Mouse (Mus musculus): ENCODE data around the gene Zfp84.

Gene Zfp84

GRCm38 (mm10) chr7:29768090-29768900, at the start of gene Zfp84:
Gene Zfp84, plus strand, starts transcription at chr7:29768552.
- peak; percentile 91 for DNase-seq (ENCODE audit: extremely low spot score, low read depth, low spot score)

- DNase-seq (ENCODE audit: extremely low spot score, low read depth, low spot score) = peak; percentile 1
These were observed 42.8 kb upstream of the Zfp84 start for GRCm38 (mm10) chr7:29725461-29726142.

GRCm38 (mm10) chr7:29726860-29727259, 41.5 kb upstream of the Zfp84 start, which contains the start of gene Catsperg2:
Gene Catsperg2, minus strand, starts transcription at chr7:29727032.
- peak; percentile 2 for DNase-seq (ENCODE audit: extremely low spot score, low read depth, low spot score)

- DNase-seq (ENCODE audit: extremely low spot score, low read depth, low spot score) = no peak
These were observed 40.3 kb upstream of the Zfp84 start for GRCm38 (mm10) chr7:29728055-29728454.

- no peak for DNase-seq (ENCODE audit: extremely low spot score, low read depth, low spot score)
These were observed 26.1 kb upstream of the Zfp84 start for GRCm38 (mm10) chr7:29742258-29742657.

- DNase-seq (ENCODE audit: extremely low spot score, low read depth, low spot score) = no peak
These were observed 7.9 kb upstream of the Zfp84 start for GRCm38 (mm10) chr7:29760476-29760875.

- DNase-seq (ENCODE audit: extremely low spot score, low read depth, low spot score) = no peak
These were observed 3.6 kb upstream of the Zfp84 start for GRCm38 (mm10) chr7:29764702-29765101.

- DNase-seq (ENCODE audit: extremely low spot score, low read depth, low spot score) = peak; percentile 63
These were observed 1.2 kb upstream of the Zfp84 start for GRCm38 (mm10) chr7:29767058-29767686.

- no peak for DNase-seq (ENCODE audit: extremely low spot score, low read depth, low spot score)
These were observed 628 bp downstream of the Zfp84 start for GRCm38 (mm10) chr7:29768980-29769379.

GRCm38 (mm10) chr7:29773503-29773902, 5.2 kb downstream of the Zfp84 start:
- DNase-seq (ENCODE audit: extremely low spot score, low read depth, low spot score) = no peak

GRCm38 (mm10) chr7:29774371-29774770, 6.0 kb downstream of the Zfp84 start:
- DNase-seq (ENCODE audit: extremely low spot score, low read depth, low spot score) = no peak

- DNase-seq (ENCODE audit: extremely low spot score, low read depth, low spot score) = no peak
These were observed 8.2 kb downstream of the Zfp84 start for GRCm38 (mm10) chr7:29776568-29776967.

- DNase-seq (ENCODE audit: extremely low spot score, low read depth, low spot score) = no peak
These were observed 9.0 kb downstream of the Zfp84 start for GRCm38 (mm10) chr7:29777372-29777771.

GRCm38 (mm10) chr7:29783871-29784551, 15.7 kb downstream of the Zfp84 start, which contains the start of gene Zfp30:
Gene Zfp30, plus strand, starts transcription at chr7:29783998.
- peak; percentile 79 for DNase-seq (ENCODE audit: extremely low spot score, low read depth, low spot score)

GRCm38 (mm10) chr7:29785023-29785422, 16.7 kb downstream of the Zfp84 start:
- DNase-seq (ENCODE audit: extremely low spot score, low read depth, low spot score) = no peak

- DNase-seq (ENCODE audit: extremely low spot score, low read depth, low spot score) = no peak
These were observed 17.5 kb downstream of the Zfp84 start for GRCm38 (mm10) chr7:29785888-29786287.

GRCm38 (mm10) chr7:29792906-29793305, 24.6 kb downstream of the Zfp84 start:
- DNase-seq (ENCODE audit: extremely low spot score, low read depth, low spot score) = no peak

- DNase-seq (ENCODE audit: extremely low spot score, low read depth, low spot score) = no peak
These were observed 38.7 kb downstream of the Zfp84 start for GRCm38 (mm10) chr7:29807046-29807445.

GRCm38 (mm10) chr7:29812244-29812643, 43.9 kb downstream of the Zfp84 start:
- no peak for DNase-seq (ENCODE audit: extremely low spot score, low read depth, low spot score)

- DNase-seq (ENCODE audit: extremely low spot score, low read depth, low spot score) = no peak
These were observed 46.0 kb downstream of the Zfp84 start for GRCm38 (mm10) chr7:29814381-29814780.
